Mouse (Mus musculus): ENCODE measurements at regions not wholly inside any gene's neighbourhood (a gene's known extent, or its start where the extent isn't known, plus 50 kb on each side); places are given as distances from the start of the nearest gene placed in this dataset.

- TF ChIP-seq E2F4 (IDR thresholded peaks at IDR 0.05; ENCODE audit: insufficient read depth) (no peak), POLR2A (IDR thresholded peaks at IDR 0.05; ENCODE audit: insufficient read length, low read depth) (no peak), POLR2AphosphoS2 (IDR thresholded peaks at IDR 0.05; ENCODE audit: insufficient read length, low read depth) (no peak), CEBPB (IDR thresholded peaks at IDR 0.05; ENCODE audit: insufficient read depth, poor library complexity, severe bottlenecking) (no peak), TCF12 (IDR thresholded peaks at IDR 0.05; ENCODE audit: insufficient read depth, poor library complexity, severe bottlenecking) (no peak), USF1 (IDR thresholded peaks at IDR 0.05; ENCODE audit: low read depth) (no peak), REST (IDR thresholded peaks at IDR 0.05; ENCODE audit: insufficient read depth, insufficient read length) (no peak), MAX (IDR thresholded peaks at IDR 0.05; ENCODE audit: low read depth) (no peak), MYOD1 (IDR thresholded peaks at IDR 0.05; ENCODE audit: control insufficient read depth in 1 of 3, insufficient read length in 2 of 3, low read depth in 2 of 3) (no peak), MYOG (IDR thresholded peaks at IDR 0.05; ENCODE audit: control insufficient read depth in 1 of 3, insufficient read depth in 1 of 3, insufficient read length in 2 of 3, low read depth in 2 of 3) (no peak), SRF (IDR thresholded peaks at IDR 0.05; ENCODE audit: control insufficient read depth, insufficient read length, low read depth) (no peak), TCF3 (IDR thresholded peaks at IDR 0.05; ENCODE audit: insufficient read length, low read depth) (no peak)
These were observed 129.6 kb upstream of the Gm17728 start for GRCm38 (mm10) chr17:9292296-9292695.

Data from myocyte (in vitro differentiated cells).